22 mouse cellular contexts compared by ENCODE assay signal in genomic region chr6:87354441-87354840, GRCm38 (mm10). TPM values are rescaled to one million over a fixed set of nuclear protein-coding genes. Genes with fewer than 3 reads are reported as not detected.
DNase-seq lines count a peak whose midpoint lies in the region; ATAC-seq and TF ChIP-seq lines count a peak whose summit lies in the region.
"Had no signal": no experiment of that assay in that cellular context is flagged by ENCODE, and none has a peak within 500 bp of the region (broad histone marks: within the 10 kb centered on the region; RNA-seq: fewer than 3 reads in every experiment).

No protein-coding gene starts in this region.

- TF ChIP-seq CTCF in layer of hippocampus, adult 2 months (conservative IDR thresholded peaks at IDR 0.05): no peak

- no peak overlapping the region for H3K4me3 ChIP-seq in embryonic facial prominence, embryonic 13.5 days
- no peak overlapping the region for H3K4me3 ChIP-seq in embryonic facial prominence, embryonic 10.5 days
- H3K4me3 ChIP-seq in layer of hippocampus, adult 2 months: no peak overlapping the region
- no peak overlapping the region for H3K4me3 ChIP-seq in intestine, embryonic 14.5 days (ENCODE audit: low read depth, low read length)
- H3K4me3 ChIP-seq in stomach, embryonic 15.5 days (replicated peaks): no peak overlapping the region
- H3K4me3 ChIP-seq: embryonic facial prominence, embryonic 15.5 days; heart, adult 2 months; midbrain, embryonic 10.5 days; myocyte had no signal

- H3K9me3 ChIP-seq in embryonic facial prominence, embryonic 13.5 days: no peaks in the 10 kb centered on the region
- no peaks in the 10 kb centered on the region for H3K9me3 ChIP-seq in embryonic facial prominence, embryonic 10.5 days
- H3K9me3 ChIP-seq in intestine, embryonic 14.5 days (ENCODE audit: control insufficient read depth, low read length): no peaks in the 10 kb centered on the region
- no peaks in the 10 kb centered on the region for H3K9me3 ChIP-seq in stomach, embryonic 15.5 days
- H3K9me3 ChIP-seq: embryonic facial prominence, embryonic 15.5 days; midbrain, embryonic 10.5 days had no signal

- peaks cover 3% of the 10 kb centered on the region; the same call in 1 of the 2 replicates for H3K4me1 ChIP-seq in embryonic facial prominence, embryonic 13.5 days
- no peaks in the 10 kb centered on the region for H3K4me1 ChIP-seq in embryonic facial prominence, embryonic 10.5 days
- H3K4me1 ChIP-seq in intestine, embryonic 14.5 days (replicated peaks; ENCODE audit: control insufficient read depth, insufficient read depth, low read length): no peaks in the 10 kb centered on the region
- no peaks in the 10 kb centered on the region for H3K4me1 ChIP-seq in stomach, embryonic 15.5 days
- H3K4me1 ChIP-seq: embryonic facial prominence, embryonic 15.5 days; midbrain, embryonic 10.5 days had no signal

- ATAC-seq in embryonic facial prominence, embryonic 13.5 days (ENCODE audit: insufficient number of reproducible peaks, insufficient read depth, low FRiP score, low TSS enrichment, low read depth): no peak
- ATAC-seq in intestine, embryonic 14.5 days (replicated peaks; ENCODE audit: low FRiP score, low TSS enrichment, low read depth): peak; percentile 79
- peak; percentile 70; the same call in 1 of the 2 replicates for ATAC-seq in stomach, embryonic 15.5 days (ENCODE audit: insufficient read depth, low FRiP score, low read depth)
- ATAC-seq: forebrain, embryonic 16.5 days had no signal

- H3K9ac ChIP-seq in embryonic facial prominence, embryonic 13.5 days: no peak overlapping the region
- H3K9ac ChIP-seq in intestine, embryonic 14.5 days (ENCODE audit: low read length): no peak overlapping the region
- H3K9ac ChIP-seq in stomach, embryonic 15.5 days: no peak overlapping the region
- H3K9ac ChIP-seq: embryonic facial prominence, embryonic 15.5 days had no signal

- 63% methylated on average over 5 of the region's 5 CpGs for WGBS in embryonic facial prominence, embryonic 13.5 days
- WGBS in embryonic facial prominence, embryonic 10.5 days: 83% methylated on average over 5 of the region's 5 CpGs
- WGBS in intestine, embryonic 14.5 days: 61% methylated on average over 5 of the region's 5 CpGs
- 42% methylated on average over 5 of the region's 5 CpGs for WGBS in stomach, embryonic 15.5 days

- no peak overlapping the region for H3K4me2 ChIP-seq in embryonic facial prominence, embryonic 13.5 days
- no peak overlapping the region for H3K4me2 ChIP-seq in intestine, embryonic 14.5 days (ENCODE audit: low read length)
- H3K4me2 ChIP-seq in stomach, embryonic 15.5 days: no peak overlapping the region
- H3K4me2 ChIP-seq: embryonic facial prominence, embryonic 15.5 days had no signal

- no peak for DNase-seq in embryonic facial prominence, embryonic 10.5 days (ENCODE audit: low spot score)
- no peak for DNase-seq in layer of hippocampus, adult 2 months (ENCODE audit: low spot score in 2 of 2)
- no peak for DNase-seq in layer of hippocampus, postnatal 10 days (ENCODE audit: low spot score in 2 of 2)
- DNase-seq in intestine, embryonic 14.5 days (ENCODE audit: low spot score): peak; percentile 62
- DNase-seq in left cerebral cortex, postnatal 14 days (ENCODE audit: low spot score in 2 of 2): no peak
- no peak for DNase-seq in kidney, adult 18-20 months
- DNase-seq: adrenal gland, postnatal 14 days; kidney, adult 11 months; right cerebral cortex, postnatal 25 days; thymus, postnatal 14 days had no signal

- no peaks in the 10 kb centered on the region for H3K27me3 ChIP-seq in embryonic facial prominence, embryonic 13.5 days
- no peaks in the 10 kb centered on the region for H3K27me3 ChIP-seq in embryonic facial prominence, embryonic 10.5 days (replicated peaks; ENCODE audit: low read depth, poor library complexity, severe bottlenecking)
- H3K27me3 ChIP-seq in intestine, embryonic 14.5 days (replicated peaks; ENCODE audit: control insufficient read depth, insufficient read depth, low read length): no peaks in the 10 kb centered on the region
- no peaks in the 10 kb centered on the region for H3K27me3 ChIP-seq in stomach, embryonic 15.5 days (replicated peaks)
- H3K27me3 ChIP-seq: embryonic facial prominence, embryonic 15.5 days had no signal

- peak overlapping the region; percentile 22; the same call in 1 of the 2 replicates for H3K27ac ChIP-seq in embryonic facial prominence, embryonic 13.5 days
- no peak overlapping the region for H3K27ac ChIP-seq in embryonic facial prominence, embryonic 10.5 days (replicated peaks)
- H3K27ac ChIP-seq in layer of hippocampus, adult 2 months: peak overlapping the region; percentile 25; the same call in 1 of the 2 replicates
- no peak overlapping the region for H3K27ac ChIP-seq in intestine, embryonic 14.5 days (ENCODE audit: low read depth)
- no peak overlapping the region for H3K27ac ChIP-seq in stomach, embryonic 15.5 days
- H3K27ac ChIP-seq: embryonic facial prominence, embryonic 15.5 days; heart, adult 2 months; midbrain, embryonic 10.5 days had no signal

- H3K36me3 ChIP-seq in embryonic facial prominence, embryonic 13.5 days: no peaks in the 10 kb centered on the region
- H3K36me3 ChIP-seq in embryonic facial prominence, embryonic 10.5 days (replicated peaks): no peaks in the 10 kb centered on the region
- H3K36me3 ChIP-seq in intestine, embryonic 14.5 days (ENCODE audit: control insufficient read depth, insufficient read depth, low read length): no peaks in the 10 kb centered on the region
- H3K36me3 ChIP-seq in stomach, embryonic 15.5 days: no peaks in the 10 kb centered on the region
- H3K36me3 ChIP-seq: embryonic facial prominence, embryonic 15.5 days; midbrain, embryonic 10.5 days had no signal

- intact Hi-C loops in left cerebral cortex, postnatal 14 days (cut with DNase I): no loop called here

RNA-seq across cellular contexts. Expression of gene Gkn1, which starts 3.7 kb away (rescaled TPM):
- polyA plus RNA-seq in embryonic facial prominence, embryonic 13.5 days (2015; fragmentation: Nextera tagmentation; extraction: Ambion mirVana): not detected in 2 replicates
- polyA plus RNA-seq in embryonic facial prominence, embryonic 10.5 days (2016; fragmentation: Nextera tagmentation; extraction: Ambion mirVana): not detected in 2 replicates
- not detected for total RNA-seq in layer of hippocampus, adult 2 months (2021)
- not detected for total RNA-seq in layer of hippocampus, postnatal 10 days (2021)
- polyA plus RNA-seq in intestine, embryonic 14.5 days (2014; fragmentation: Nextera tagmentation; extraction: Ambion mirVana): 0.34 and 0.66 TPM in 2 replicates
- polyA plus RNA-seq in stomach, embryonic 15.5 days (2015; fragmentation: Nextera tagmentation; extraction: Ambion mirVana): 0.68 and 2.3 TPM in 2 replicates
- under 1 TPM; 0.27 to 0.29 TPM for total RNA-seq in left cerebral cortex, postnatal 14 days (2021)
- total RNA-seq: adrenal gland, postnatal 14 days; heart, adult 2 months; heart, postnatal 25 days; layer of hippocampus, adult 18-20 months; liver, adult 2 months had no signal
- polyA plus RNA-seq: forebrain, embryonic 16.5 days; liver, adult 2 months; lung, embryonic 16.5 days; midbrain, embryonic 10.5 days; myocyte had no signal

RNA-seq across cellular contexts. Expression of gene Gkn2, which starts 18.7 kb away (rescaled TPM):
- polyA plus RNA-seq in embryonic facial prominence, embryonic 13.5 days (2015; fragmentation: Nextera tagmentation; extraction: Ambion mirVana): not detected in 2 replicates
- not detected in 2 replicates for polyA plus RNA-seq in embryonic facial prominence, embryonic 10.5 days (2016; fragmentation: Nextera tagmentation; extraction: Ambion mirVana)
- total RNA-seq in layer of hippocampus, adult 2 months (2021): not detected
- total RNA-seq in layer of hippocampus, postnatal 10 days (2021): not detected
- 1.6 TPM in 1 of 2 replicates, not detected in the other for polyA plus RNA-seq in intestine, embryonic 14.5 days (2014; fragmentation: Nextera tagmentation; extraction: Ambion mirVana)
- 2.3 and 4.7 TPM in 2 replicates for polyA plus RNA-seq in stomach, embryonic 15.5 days (2015; fragmentation: Nextera tagmentation; extraction: Ambion mirVana)
- total RNA-seq in left cerebral cortex, postnatal 14 days (2021): not detected
- total RNA-seq: adrenal gland, postnatal 14 days; heart, adult 2 months; heart, postnatal 25 days; layer of hippocampus, adult 18-20 months; left cerebral cortex, postnatal 25 days; liver, adult 2 months had no signal
- polyA plus RNA-seq: embryonic facial prominence, embryonic 15.5 days; forebrain, embryonic 16.5 days; heart, adult 2 months; liver, adult 2 months; midbrain, embryonic 10.5 days; myocyte had no signal

RNA-seq across cellular contexts. Expression of gene Antxr1, which starts 18.8 kb away (rescaled TPM):
- 20.1 and 20.5 TPM in 2 replicates for polyA plus RNA-seq in embryonic facial prominence, embryonic 13.5 days (2015; fragmentation: Nextera tagmentation; extraction: Ambion mirVana)
- polyA plus RNA-seq in embryonic facial prominence, embryonic 10.5 days (2016; fragmentation: Nextera tagmentation; extraction: Ambion mirVana): 4.8 and 6.2 TPM in 2 replicates
- 10 to 100 TPM in 1 of 2 experiments, 1 to 10 TPM in 1; 9.7 to 10.7 TPM for total RNA-seq in layer of hippocampus, adult 2 months (2021)
- total RNA-seq in layer of hippocampus, postnatal 10 days (2021): 10 to 100 TPM; 15.4 to 16.5 TPM
- 8.5 and 9.2 TPM in 2 replicates for polyA plus RNA-seq in intestine, embryonic 14.5 days (2014; fragmentation: Nextera tagmentation; extraction: Ambion mirVana)
- polyA plus RNA-seq in stomach, embryonic 15.5 days (2015; fragmentation: Nextera tagmentation; extraction: Ambion mirVana): 8.0 and 9.0 TPM in 2 replicates
- total RNA-seq in left cerebral cortex, postnatal 14 days (2021): 10 to 100 TPM; 15.4 to 15.5 TPM

RNA-seq across cellular contexts. Expression of gene Gkn3, which starts 34.3 kb away (rescaled TPM):
- polyA plus RNA-seq in embryonic facial prominence, embryonic 13.5 days (2015; fragmentation: Nextera tagmentation; extraction: Ambion mirVana): 0.42 TPM in 1 of 2 replicates, not detected in the other
- not detected in 2 replicates for polyA plus RNA-seq in embryonic facial prominence, embryonic 10.5 days (2016; fragmentation: Nextera tagmentation; extraction: Ambion mirVana)
- total RNA-seq in layer of hippocampus, adult 2 months (2021): 1 to 10 TPM; 2.0 to 3.6 TPM
- 1 to 10 TPM; 1.0 to 1.8 TPM for total RNA-seq in layer of hippocampus, postnatal 10 days (2021)
- 0.65 and 1.2 TPM in 2 replicates for polyA plus RNA-seq in intestine, embryonic 14.5 days (2014; fragmentation: Nextera tagmentation; extraction: Ambion mirVana)
- 3.8 and 5.1 TPM in 2 replicates for polyA plus RNA-seq in stomach, embryonic 15.5 days (2015; fragmentation: Nextera tagmentation; extraction: Ambion mirVana)
- total RNA-seq in left cerebral cortex, postnatal 14 days (2021): 1 to 10 TPM; 3.9 TPM
- total RNA-seq: liver, adult 2 months had no signal
- polyA plus RNA-seq: forebrain, embryonic 16.5 days; liver, adult 2 months; midbrain, embryonic 10.5 days; myocyte had no signal

Comparison
In these comparisons a context has a peak if more than half of its experiments do, and no peak if none do; other contexts are left out.
1. H3K27ac ChIP-seq: peak in embryonic facial prominence, embryonic 13.5 days (single experiment) and layer of hippocampus, adult 2 months (single experiment); none in embryonic facial prominence, embryonic 10.5 days (single experiment), intestine, embryonic 14.5 days (single experiment) and stomach, embryonic 15.5 days (single experiment).